Mouse (Mus musculus): ENCODE measurements at regions not wholly inside any gene's neighbourhood (a gene's known extent, or its start where the extent isn't known, plus 50 kb on each side); places are given as distances from the start of the nearest gene placed in this dataset.

GRCm38 (mm10) chrX:14091661-14092060, 119.3 kb upstream of the H2al1n start:
- no peak overlapping the region for H3K9ac ChIP-seq (ENCODE audit: low read depth, low read length, severe bottlenecking)
- DNase-seq (ENCODE audit: low spot score) (no peak), ATAC-seq (ENCODE audit: low FRiP score, low read depth) (no peak)
- H3K27me3 ChIP-seq (ENCODE audit: control insufficient read depth, insufficient read depth, low read length), result no peaks in the 10 kb centered on the region
- H3K36me3 ChIP-seq (ENCODE audit: control insufficient read depth, insufficient read depth, low read length), result no peaks in the 10 kb centered on the region
- H3K4me1 ChIP-seq (ENCODE audit: control insufficient read depth, insufficient read depth, low read length), result no peaks in the 10 kb centered on the region
- no peak for TF ChIP-seq POLR2A (IDR thresholded peaks at IDR 0.05; ENCODE audit: borderline replicate concordance, extremely low read depth, insufficient read depth, insufficient read length)
- H3K4me2 ChIP-seq (replicated peaks; ENCODE audit: low read depth, low read length, severe bottlenecking), result no peak overlapping the region
- no peaks in the 10 kb centered on the region for H3K9me3 ChIP-seq (ENCODE audit: control insufficient read depth, low read length)
- H3K4me3 ChIP-seq (replicated peaks; ENCODE audit: low read length), result no peak overlapping the region
- 78% methylated on average over 3 of the region's 3 CpGs for WGBS
- no peak overlapping the region for H3K27ac ChIP-seq (replicated peaks; ENCODE audit: low read depth, low read length)

GRCm38 (mm10) chrX:14133571-14133970, 77.4 kb upstream of the H2al1n start:
- Histone ChIP-seq H3K36me3 (ENCODE audit: control insufficient read depth, insufficient read depth, low read length) (no peaks in the 10 kb centered on the region), H3K4me2 (replicated peaks; ENCODE audit: low read depth, low read length, severe bottlenecking) (no peak overlapping the region), H3K27me3 (ENCODE audit: control insufficient read depth, insufficient read depth, low read length) (no peaks in the 10 kb centered on the region), H3K9ac (ENCODE audit: low read depth, low read length, severe bottlenecking) (no peak overlapping the region), H3K27ac (replicated peaks; ENCODE audit: low read depth, low read length) (no peak overlapping the region), H3K9me3 (ENCODE audit: control insufficient read depth, low read length) (no peaks in the 10 kb centered on the region), H3K4me3 (replicated peaks; ENCODE audit: low read length) (no peak overlapping the region), H3K4me1 (ENCODE audit: control insufficient read depth, insufficient read depth, low read length) (peaks cover 2% of the 10 kb centered on the region; the same call in 1 of the 2 replicates)
- no peak for ATAC-seq (ENCODE audit: low FRiP score, low read depth)
- TF ChIP-seq POLR2A (IDR thresholded peaks at IDR 0.05; ENCODE audit: borderline replicate concordance, extremely low read depth, insufficient read depth, insufficient read length), result no peak
- DNase-seq (ENCODE audit: low spot score), result peak; percentile 63
- 32% methylated on average over 2 of the region's 2 CpGs for WGBS

GRCm38 (mm10) chrX:14134600-14134999, 76.3 kb upstream of the H2al1n start:
- Histone ChIP-seq H3K27me3 (ENCODE audit: control insufficient read depth, insufficient read depth, low read length) (no peaks in the 10 kb centered on the region), H3K4me3 (replicated peaks; ENCODE audit: low read length) (no peak overlapping the region), H3K36me3 (ENCODE audit: control insufficient read depth, insufficient read depth, low read length) (no peaks in the 10 kb centered on the region), H3K4me2 (replicated peaks; ENCODE audit: low read depth, low read length, severe bottlenecking) (no peak overlapping the region), H3K4me1 (ENCODE audit: control insufficient read depth, insufficient read depth, low read length) (peaks cover 3% of the 10 kb centered on the region; the same call in 1 of the 2 replicates), H3K27ac (replicated peaks; ENCODE audit: low read depth, low read length) (no peak overlapping the region), H3K9me3 (ENCODE audit: control insufficient read depth, low read length) (no peaks in the 10 kb centered on the region), H3K9ac (ENCODE audit: low read depth, low read length, severe bottlenecking) (no peak overlapping the region)
- TF ChIP-seq POLR2A (IDR thresholded peaks at IDR 0.05; ENCODE audit: borderline replicate concordance, extremely low read depth, insufficient read depth, insufficient read length), result no peak
- WGBS, result 55% methylated on average over 2 of the region's 2 CpGs
- ATAC-seq (ENCODE audit: low FRiP score, low read depth) (no peak), DNase-seq (ENCODE audit: low spot score) (no peak)

GRCm38 (mm10) chrX:14138481-14138880, 72.5 kb upstream of the H2al1n start:
- 29% methylated on average over 4 of the region's 4 CpGs for WGBS
- H3K9me3 ChIP-seq (ENCODE audit: control insufficient read depth, low read length), result no peaks in the 10 kb centered on the region

More at GRCm38 (mm10) chrX:14138481-14138880, 72.5 kb upstream of the H2al1n start:
- peak; percentile 42 for DNase-seq (ENCODE audit: low spot score)
- no peak overlapping the region for H3K4me2 ChIP-seq (replicated peaks; ENCODE audit: low read depth, low read length, severe bottlenecking)
- ATAC-seq (ENCODE audit: low FRiP score, low read depth), result peak; percentile 62; the same call in 1 of the 2 replicates
- no peaks in the 10 kb centered on the region for H3K27me3 ChIP-seq (ENCODE audit: control insufficient read depth, insufficient read depth, low read length)
- H3K9ac ChIP-seq (ENCODE audit: low read depth, low read length, severe bottlenecking), result no peak overlapping the region
- peaks cover 3% of the 10 kb centered on the region; the same call in 1 of the 2 replicates for H3K4me1 ChIP-seq (ENCODE audit: control insufficient read depth, insufficient read depth, low read length)
- H3K27ac ChIP-seq (replicated peaks; ENCODE audit: low read depth, low read length), result no peak overlapping the region
- TF ChIP-seq POLR2A (IDR thresholded peaks at IDR 0.05; ENCODE audit: borderline replicate concordance, extremely low read depth, insufficient read depth, insufficient read length), result no peak
- no peak overlapping the region for H3K4me3 ChIP-seq (replicated peaks; ENCODE audit: low read length)
- no peaks in the 10 kb centered on the region for H3K36me3 ChIP-seq (ENCODE audit: control insufficient read depth, insufficient read depth, low read length)

Measured in limb, embryonic 14.5 days (tissue).